Mouse (Mus musculus): Measurements from ENCODE around the gene Ip6k2. TPM values are rescaled to one million over a fixed set of nuclear protein-coding genes. Genes with fewer than 3 reads are reported as not detected.

The Ip6k2 gene
- polyA plus RNA-seq, 1 experiment from 2014 or later, result 71.3 TPM

GRCm38 (mm10) chr9:108806379-108806778, 22.8 kb downstream of the Ip6k2 start:
- H3K27me3 ChIP-seq (replicated peaks), result no peaks in the 10 kb centered on the region
- ATAC-seq (ENCODE audit: insufficient read depth, low FRiP score, low read depth), result no peak
- H3K4me1 ChIP-seq, result peaks cover 23% of the 10 kb centered on the region
- no peaks in the 10 kb centered on the region for H3K9me3 ChIP-seq
- H3K9ac ChIP-seq, result no peak overlapping the region
- no peak overlapping the region for H3K4me3 ChIP-seq (replicated peaks)
- peaks cover 25% of the 10 kb centered on the region for H3K36me3 ChIP-seq
- H3K27ac ChIP-seq, result no peak overlapping the region
- no peak overlapping the region for H3K4me2 ChIP-seq

- Histone ChIP-seq H3K4me3 (replicated peaks) (no peak overlapping the region), H3K27ac (no peak overlapping the region), H3K4me1 (peaks cover 23% of the 10 kb centered on the region), H3K9ac (no peak overlapping the region), H3K4me2 (no peak overlapping the region), H3K27me3 (replicated peaks) (no peaks in the 10 kb centered on the region), H3K9me3 (no peaks in the 10 kb centered on the region), H3K36me3 (peaks cover 28% of the 10 kb centered on the region)
- no peak for ATAC-seq (ENCODE audit: insufficient read depth, low FRiP score, low read depth)
- 67% methylated on average over 1 of the region's 1 CpGs for WGBS
These were observed 23.2 kb downstream of the Ip6k2 start for GRCm38 (mm10) chr9:108806831-108807230.

- 0 out of 2 replicates have a peak overlapping the region, but pooled peaks have one; percentile 17 for H3K27ac ChIP-seq
These were observed 24.1 kb downstream of the Ip6k2 start for GRCm38 (mm10) chr9:108807674-108808073.

GRCm38 (mm10) chr9:108808163-108808665, 24.6 kb downstream of the Ip6k2 start, which contains the start of gene Nckipsd:
Gene Nckipsd (plus strand): TSS chr9:108808368.
- under 1% methylated on average over 62 of the region's 62 CpGs for WGBS
- Histone ChIP-seq H3K4me3 (replicated peaks) (peak within 1 kb of the TSS; percentile 78), H3K4me1 (peaks cover 23% of the 10 kb centered on the region), H3K9me3 (no peaks in the 10 kb centered on the region), H3K27ac (0 out of 2 replicates have a peak within 1 kb of the TSS, but pooled peaks have one; percentile 35), H3K9ac (peak within 1 kb of the TSS; percentile 80), H3K27me3 (replicated peaks) (no peaks in the 10 kb centered on the region), H3K4me2 (peak within 1 kb of the TSS; percentile 93), H3K36me3 (peaks cover 39% of the 10 kb centered on the region)
- peak; percentile 87 for ATAC-seq (ENCODE audit: insufficient read depth, low FRiP score, low read depth)

More at GRCm38 (mm10) chr9:108807674-108808073, 24.1 kb downstream of the Ip6k2 start:
- peaks cover 23% of the 10 kb centered on the region for H3K4me1 ChIP-seq
- WGBS, result 61% methylated on average over 5 of the region's 5 CpGs
- no peak overlapping the region for H3K4me2 ChIP-seq
- no peak overlapping the region for H3K4me3 ChIP-seq (replicated peaks)
- peaks cover 36% of the 10 kb centered on the region for H3K36me3 ChIP-seq
- H3K9me3 ChIP-seq, result no peaks in the 10 kb centered on the region
- no peak overlapping the region for H3K9ac ChIP-seq
- H3K27me3 ChIP-seq (replicated peaks), result no peaks in the 10 kb centered on the region
- ATAC-seq (ENCODE audit: insufficient read depth, low FRiP score, low read depth), result peak; percentile 47; the same call in 1 of the 2 replicates

GRCm38 (mm10) chr9:108809188-108809587, 25.6 kb downstream of the Ip6k2 start:
- Histone ChIP-seq H3K9me3 (no peaks in the 10 kb centered on the region), H3K27me3 (replicated peaks) (no peaks in the 10 kb centered on the region), H3K36me3 (peaks cover 41% of the 10 kb centered on the region), H3K27ac (0 out of 2 replicates have a peak overlapping the region, but pooled peaks have one; percentile 35), H3K9ac (no peak overlapping the region), H3K4me2 (peak overlapping the region; percentile 93), H3K4me3 (replicated peaks) (peak overlapping the region; percentile 78), H3K4me1 (peaks cover 23% of the 10 kb centered on the region)
- no peak for ATAC-seq (ENCODE audit: insufficient read depth, low FRiP score, low read depth)
- 65% methylated on average over 5 of the region's 5 CpGs for WGBS

GRCm38 (mm10) chr9:108809723-108810122, 26.1 kb downstream of the Ip6k2 start:
- Histone ChIP-seq H3K4me3 (replicated peaks) (no peak overlapping the region; the same call in 1 of the 2 replicates), H3K27me3 (replicated peaks) (no peaks in the 10 kb centered on the region), H3K4me1 (peaks cover 23% of the 10 kb centered on the region), H3K9me3 (no peaks in the 10 kb centered on the region), H3K4me2 (no peak overlapping the region), H3K9ac (no peak overlapping the region), H3K36me3 (peaks cover 40% of the 10 kb centered on the region), H3K27ac (no peak overlapping the region)
- 74% methylated on average over 6 of the region's 6 CpGs for WGBS
- no peak for ATAC-seq (ENCODE audit: insufficient read depth, low FRiP score, low read depth)

GRCm38 (mm10) chr9:108810516-108810915, 26.9 kb downstream of the Ip6k2 start:
- Histone ChIP-seq H3K4me3 (replicated peaks) (no peak overlapping the region), H3K9me3 (no peaks in the 10 kb centered on the region), H3K27me3 (replicated peaks) (no peaks in the 10 kb centered on the region), H3K9ac (no peak overlapping the region), H3K27ac (no peak overlapping the region), H3K36me3 (peaks cover 39% of the 10 kb centered on the region), H3K4me2 (no peak overlapping the region), H3K4me1 (peaks cover 23% of the 10 kb centered on the region)
- ATAC-seq (ENCODE audit: insufficient read depth, low FRiP score, low read depth), result no peak
- WGBS, result 78% methylated on average over 5 of the region's 5 CpGs

- no peak for ATAC-seq (ENCODE audit: insufficient read depth, low FRiP score, low read depth)
- Histone ChIP-seq H3K4me1 (no peaks in the 10 kb centered on the region), H3K36me3 (peaks cover 32% of the 10 kb centered on the region)
These were observed 32.0 kb downstream of the Ip6k2 start for GRCm38 (mm10) chr9:108815557-108815956.

GRCm38 (mm10) chr9:108819495-108819894, 35.9 kb downstream of the Ip6k2 start:
- Histone ChIP-seq H3K9ac (no peak overlapping the region), H3K4me3 (replicated peaks) (no peak overlapping the region), H3K4me2 (no peak overlapping the region), H3K27ac (no peak overlapping the region), H3K27me3 (replicated peaks) (peaks cover 15% of the 10 kb centered on the region), H3K9me3 (no peaks in the 10 kb centered on the region), H3K36me3 (peaks cover 11% of the 10 kb centered on the region; the same call in 1 of the 2 replicates), H3K4me1 (no peaks in the 10 kb centered on the region)
- ATAC-seq (ENCODE audit: insufficient read depth, low FRiP score, low read depth), result no peak
- 61% methylated on average over 3 of the region's 3 CpGs for WGBS

More at GRCm38 (mm10) chr9:108815557-108815956, 32.0 kb downstream of the Ip6k2 start:
- Histone ChIP-seq H3K27me3 (replicated peaks) (no peaks in the 10 kb centered on the region), H3K4me2 (no peak overlapping the region), H3K9ac (no peak overlapping the region), H3K27ac (no peak overlapping the region), H3K9me3 (no peaks in the 10 kb centered on the region), H3K4me3 (replicated peaks) (no peak overlapping the region)
- WGBS, result 87% methylated on average over 7 of the region's 7 CpGs

GRCm38 (mm10) chr9:108820077-108820476, 36.5 kb downstream of the Ip6k2 start:
- H3K4me3 ChIP-seq (replicated peaks), result no peak overlapping the region
- 56% methylated on average over 5 of the region's 5 CpGs for WGBS
- peaks cover 6% of the 10 kb centered on the region; the same call in 1 of the 2 replicates for H3K36me3 ChIP-seq
- peaks cover 21% of the 10 kb centered on the region for H3K27me3 ChIP-seq (replicated peaks)
- no peak overlapping the region for H3K9ac ChIP-seq
- H3K4me1 ChIP-seq, result no peaks in the 10 kb centered on the region
- no peaks in the 10 kb centered on the region for H3K9me3 ChIP-seq
- no peak for ATAC-seq (ENCODE audit: insufficient read depth, low FRiP score, low read depth)
- H3K4me2 ChIP-seq, result no peak overlapping the region
- no peak overlapping the region for H3K27ac ChIP-seq

- no peak for ATAC-seq (ENCODE audit: insufficient read depth, low FRiP score, low read depth)
These were observed 40.6 kb downstream of the Ip6k2 start for GRCm38 (mm10) chr9:108824144-108824685.

GRCm38 (mm10) chr9:108824755-108825413, 41.3 kb downstream of the Ip6k2 start:
- ATAC-seq (ENCODE audit: insufficient read depth, low FRiP score, low read depth), result no peak
- no peaks in the 10 kb centered on the region for H3K9me3 ChIP-seq
- H3K27ac ChIP-seq, result no peak overlapping the region
- under 1% methylated on average over 31 of the region's 31 CpGs for WGBS
- no peak overlapping the region for H3K4me2 ChIP-seq
- H3K4me3 ChIP-seq (replicated peaks), result 0 out of 2 replicates have a peak overlapping the region, but pooled peaks have one; percentile 8
- no peak overlapping the region for H3K9ac ChIP-seq
- peaks cover 68% of the 10 kb centered on the region for H3K27me3 ChIP-seq (replicated peaks)
- peaks cover 16% of the 10 kb centered on the region for H3K4me1 ChIP-seq
- H3K36me3 ChIP-seq, result no peaks in the 10 kb centered on the region

More at GRCm38 (mm10) chr9:108824144-108824685, 40.6 kb downstream of the Ip6k2 start:
- peaks cover 16% of the 10 kb centered on the region for H3K4me1 ChIP-seq
- H3K27ac ChIP-seq, result no peak overlapping the region
- no peaks in the 10 kb centered on the region for H3K36me3 ChIP-seq
- 0 out of 2 replicates have a peak overlapping the region, but pooled peaks have one; percentile 8 for H3K4me3 ChIP-seq (replicated peaks)
- no peaks in the 10 kb centered on the region for H3K9me3 ChIP-seq
- no peak overlapping the region for H3K4me2 ChIP-seq
- 7% methylated on average over 25 of the region's 25 CpGs for WGBS
- no peak overlapping the region for H3K9ac ChIP-seq
- H3K27me3 ChIP-seq (replicated peaks), result peaks cover 61% of the 10 kb centered on the region

Data from stomach, embryonic 15.5 days (tissue).